Mouse (Mus musculus): ENCODE results near the gene Cd27. TPM values are rescaled to one million over a fixed set of nuclear protein-coding genes. Genes with fewer than 3 reads are reported as not detected.

Gene Cd27
- 0.06 and 0.20 TPM in 2 replicates for polyA plus RNA-seq (2012; rRNA removed)

DNA sequence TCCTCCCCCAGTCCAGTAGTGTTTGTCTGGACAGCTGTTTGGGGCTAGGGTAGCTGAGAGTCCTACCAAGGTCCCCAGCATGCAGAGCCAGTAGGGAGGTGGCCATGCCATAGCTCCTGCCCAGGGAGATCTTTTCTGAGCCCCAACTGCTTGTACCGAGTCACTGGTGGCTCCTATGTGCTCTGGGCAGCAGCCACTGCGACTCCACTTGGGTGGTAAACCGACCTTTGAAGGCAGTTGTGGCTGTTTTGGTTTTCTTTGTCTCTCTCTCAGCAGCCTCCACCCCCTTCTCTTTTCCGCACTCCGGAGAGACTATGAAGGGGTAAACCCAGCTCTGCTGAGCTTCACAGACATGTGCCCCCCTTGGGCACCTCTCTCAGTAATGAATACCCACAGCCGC, at the start of gene Cd27:
Gene Cd27, minus strand, starts transcription at position 229 of the 400 bp plus-strand sequence.

DNA sequence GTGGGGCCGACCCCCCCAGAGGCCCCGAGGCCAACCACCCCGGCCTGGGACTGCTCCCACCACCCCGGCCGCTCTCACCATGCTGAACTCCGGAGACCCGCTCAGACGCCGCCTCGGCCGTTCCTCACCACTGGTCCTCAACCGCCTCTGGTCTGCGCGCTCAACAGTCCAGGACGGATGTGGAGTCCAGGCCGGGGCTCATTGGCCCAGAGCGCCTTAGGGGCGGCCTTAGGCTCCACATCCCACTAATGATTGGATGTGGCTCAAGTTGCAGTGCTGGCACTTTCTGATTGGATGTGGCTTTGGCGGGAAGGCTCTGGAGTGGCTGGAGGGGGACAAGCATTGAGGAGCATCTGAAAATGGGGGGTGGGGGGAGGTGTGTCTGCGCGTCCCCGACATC, 49.1 kb upstream of the Cd27 start, which contains the start of gene Tuba3a:
Gene Tuba3a, minus strand, starts transcription at position 153 of the 400 bp plus-strand sequence.

DNA sequence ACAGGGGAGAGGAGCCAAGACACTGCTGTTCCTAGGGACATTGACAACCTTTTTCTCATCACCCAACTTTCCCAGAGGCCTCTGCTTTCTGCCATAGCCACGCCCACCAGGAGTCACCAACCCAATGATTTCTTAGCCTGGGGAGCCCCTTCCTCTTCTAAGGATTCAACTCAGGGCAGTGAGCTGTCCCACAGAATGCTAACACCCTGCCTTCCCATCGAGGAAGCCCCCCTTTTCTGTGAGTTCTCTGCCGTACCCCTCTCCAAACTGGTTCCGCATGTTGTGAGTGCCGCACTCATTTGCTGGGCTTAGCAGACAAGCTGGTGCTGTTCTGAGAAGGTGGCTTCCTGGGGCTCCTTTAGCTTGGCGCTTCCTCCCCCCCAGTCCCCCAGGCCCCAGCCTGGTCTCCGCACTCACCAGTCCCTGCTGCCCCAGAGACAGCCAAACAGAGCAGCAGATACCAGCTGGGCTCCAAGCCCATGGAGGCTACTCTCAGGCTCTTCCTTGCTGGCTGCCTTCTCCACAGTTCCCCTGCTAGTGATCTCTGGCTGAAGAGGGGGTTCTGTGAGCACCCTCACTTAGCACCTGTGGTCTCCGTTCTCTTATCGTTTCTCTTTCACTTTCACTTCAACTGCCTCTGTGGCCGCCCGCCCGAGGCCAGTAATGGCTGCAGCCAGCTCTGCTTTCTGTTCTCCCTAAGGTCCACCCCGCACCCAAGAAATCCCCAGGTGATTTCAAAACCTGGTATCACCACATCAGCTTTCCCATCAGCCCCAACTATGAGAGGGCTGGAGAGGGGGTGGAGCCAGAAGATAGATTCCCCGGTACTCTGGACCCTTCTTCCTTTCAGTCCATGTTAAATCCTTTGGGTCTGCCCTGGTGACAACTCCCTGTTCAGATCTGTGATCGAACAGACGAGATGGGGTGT, 5.4 kb downstream of the Cd27 start, which contains the start of gene Tapbpl:
Gene Tapbpl, minus strand, starts transcription at position 744 of the 928 bp plus-strand sequence.

DNA sequence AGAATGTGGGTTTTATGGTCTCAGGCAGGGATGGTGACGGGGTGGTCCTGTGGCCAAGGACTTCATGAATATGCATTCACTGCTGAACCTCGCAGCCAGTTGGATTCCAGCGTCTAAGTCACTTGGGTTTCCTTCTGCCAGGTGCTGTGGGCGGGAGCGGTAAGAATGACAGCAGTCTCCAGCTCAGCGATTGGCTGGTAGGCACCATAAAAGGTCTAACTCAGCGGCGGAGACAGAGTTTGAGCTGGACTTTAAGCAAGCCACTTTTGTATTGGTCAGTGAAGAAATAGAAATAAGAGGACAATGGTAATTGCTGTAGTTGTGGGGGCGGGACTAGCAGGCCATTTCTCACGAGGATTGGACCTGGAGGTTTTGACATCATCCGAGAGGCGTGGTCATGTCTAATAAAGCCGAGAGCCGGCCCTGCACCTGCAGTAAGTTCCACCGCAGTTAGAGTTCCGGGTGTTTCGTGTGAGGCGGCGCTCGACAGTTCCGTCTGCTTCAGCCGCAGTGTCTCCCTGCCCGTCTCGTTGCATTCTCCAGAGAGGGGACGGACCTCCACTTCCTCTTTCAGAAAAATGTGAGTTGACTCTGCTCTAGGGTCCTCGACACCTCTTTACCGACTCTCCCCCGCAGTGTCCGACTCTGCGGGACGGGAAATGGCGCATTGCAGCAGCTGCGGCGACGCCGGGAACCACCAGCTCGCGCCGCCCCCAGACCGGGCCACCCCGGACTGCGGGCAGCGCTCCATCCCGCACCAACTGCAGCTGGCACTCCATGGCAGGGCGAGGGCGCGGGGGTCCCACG, 21.5 kb downstream of the Cd27 start, which contains the start of gene Vamp1:
Gene Vamp1, plus strand, starts transcription at position 404 of the 807 bp plus-strand sequence.

DNA sequence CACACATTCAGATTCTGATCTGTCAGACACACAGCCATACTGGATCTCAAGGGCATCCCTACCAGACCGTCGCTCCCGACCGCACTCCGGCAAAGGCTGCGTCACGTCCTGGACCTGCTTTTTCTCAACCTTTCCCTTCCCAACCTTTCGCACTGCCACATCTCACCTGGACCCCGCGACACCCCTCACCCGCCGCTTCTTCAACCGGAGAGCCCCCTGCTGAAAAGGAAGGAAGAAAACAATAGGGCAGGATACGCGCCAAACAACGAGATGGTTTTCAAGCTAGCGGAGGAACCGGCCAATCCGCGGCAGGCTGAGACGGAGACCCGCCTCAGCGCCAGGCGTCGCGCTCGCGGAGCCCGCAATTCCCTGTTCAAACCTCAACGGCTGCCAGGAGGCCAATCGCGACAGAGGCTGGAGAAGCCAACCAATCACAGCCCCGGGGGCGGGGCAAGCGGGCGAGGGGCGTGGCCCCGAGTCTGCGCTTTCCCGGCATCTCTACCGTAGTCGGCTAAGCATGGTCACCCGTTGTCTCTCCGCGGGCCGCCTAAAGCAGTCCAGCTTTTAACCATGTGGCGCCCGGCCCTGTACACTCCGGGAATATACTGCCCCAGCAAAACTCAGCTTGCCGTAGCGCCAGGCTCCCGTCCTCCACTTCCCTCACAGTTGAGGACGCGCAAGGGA, 45.3 kb downstream of the Cd27 start, which contains the start of the genes Ncapd2 and Mrpl51:
Gene Ncapd2, minus strand, starts transcription at position 370 of the 684 bp plus-strand sequence.
Gene Mrpl51, plus strand, starts transcription at position 470 of the 684 bp plus-strand sequence.

Other genes starting within 250 kb of the Cd27 start
- gene Pianp, start 240.3 kb downstream of the Cd27 start, polyA plus RNA-seq (2012; rRNA removed), result 66.2 and 72.7 TPM in 2 replicates
- 71.6 and 74.2 TPM in 2 replicates for gene Zfp384, start 227.9 kb downstream of the Cd27 start, polyA plus RNA-seq (2012; rRNA removed)
- gene Ing4, start 197.2 kb downstream of the Cd27 start, polyA plus RNA-seq (2012; rRNA removed), result 120 and 130 TPM in 2 replicates
- gene Acrbp, start 187.3 kb downstream of the Cd27 start, polyA plus RNA-seq (2012; rRNA removed), result 24.3 and 28.5 TPM in 2 replicates
- 0.82 and 0.98 TPM in 2 replicates for gene Lpar5, start 169.1 kb downstream of the Cd27 start, polyA plus RNA-seq (2012; rRNA removed)
- 65.2 and 67.5 TPM in 2 replicates for gene Chd4, start 141.0 kb downstream of the Cd27 start, polyA plus RNA-seq (2012; rRNA removed)
- gene Nop2, start 105.1 kb downstream of the Cd27 start, polyA plus RNA-seq (2012; rRNA removed), result 34.2 and 34.6 TPM in 2 replicates
- gene Iffo1, start 91.8 kb downstream of the Cd27 start, polyA plus RNA-seq (2012; rRNA removed), result 28.2 and 29.8 TPM in 2 replicates
- gene Gapdh, start 70.5 kb downstream of the Cd27 start, polyA plus RNA-seq (2012; rRNA removed), result 3,044 and 3,218 TPM in 2 replicates
- 95.0 and 104 TPM in 2 replicates for gene Ncapd2, start 45.3 kb downstream of the Cd27 start, polyA plus RNA-seq (2012; rRNA removed)
- gene Mrpl51, start 45.2 kb downstream of the Cd27 start, polyA plus RNA-seq (2012; rRNA removed), result 54.1 and 59.6 TPM in 2 replicates
- 26.6 and 33.8 TPM in 2 replicates for gene Vamp1, start 21.5 kb downstream of the Cd27 start, polyA plus RNA-seq (2012; rRNA removed)
- gene Tapbpl, start 5.2 kb downstream of the Cd27 start, polyA plus RNA-seq (2012; rRNA removed), result 4.2 and 4.4 TPM in 2 replicates
- gene Tuba3a, start 49.0 kb upstream of the Cd27 start, polyA plus RNA-seq (2012; rRNA removed), result not detected in 2 replicates
- gene Ltbr, start 76.9 kb upstream of the Cd27 start, polyA plus RNA-seq (2012; rRNA removed), result 10.4 and 11.4 TPM in 2 replicates
- 1.2 and 1.8 TPM in 2 replicates for gene Scnn1a, start 83.6 kb upstream of the Cd27 start, polyA plus RNA-seq (2012; rRNA removed)
- 14.9 and 15.3 TPM in 2 replicates for gene Tnfrsf1a, start 112.4 kb upstream of the Cd27 start, polyA plus RNA-seq (2012; rRNA removed)
- 0.29 and 0.39 TPM in 2 replicates for gene Plekhg6, start 143.8 kb upstream of the Cd27 start, polyA plus RNA-seq (2012; rRNA removed)